Mouse (Mus musculus) spleen, adult 2 months (tissue): ENCODE results near the gene 3110009E18Rik. TPM values are rescaled to one million over a fixed set of nuclear protein-coding genes. Genes with fewer than 3 reads are reported as not detected.

Experiments used
- DNase-seq, 2 experiments: peaks; one replicate each; pipeline versions ENCODE4 v3.0.0 to v3.0.0-alpha.2; 2012 to 2021; ENCODE audit warnings: low spot score in 2 of 2, low read depth in 1 of 2
- H3K27ac ChIP-seq: fragments of 200-500 bp; 2 replicates; pipeline ENCODE4 v1.5.1; 2012; ENCODE audit warnings: low read length, inconsistent platforms; ENCODE audit not compliant: insufficient read depth
- H3K27me3 ChIP-seq: fragments of 200-500 bp; 2 replicates; pipeline ENCODE4 v1.6.1; 2012; ENCODE audit warnings: mild to moderate bottlenecking, moderate library complexity, low read length, inconsistent platforms; ENCODE audit not compliant: control insufficient read depth, insufficient read depth
- H3K36me3 ChIP-seq: fragments of 200-500 bp; 2 replicates; pipeline ENCODE4 v1.6.1; 2012; ENCODE audit warnings: mild to moderate bottlenecking, low read length, inconsistent platforms; ENCODE audit not compliant: control insufficient read depth, insufficient read depth
- H3K4me1 ChIP-seq: fragments of 200-500 bp; 2 replicates; pipeline ENCODE4 v1.6.1; 2011; ENCODE audit warnings: inconsistent platforms; ENCODE audit not compliant: control insufficient read depth, insufficient read depth, insufficient read length
- H3K4me3 ChIP-seq: fragments of 200-500 bp; 2 replicates; pipeline ENCODE4 v1.5.1; 2011; ENCODE audit warnings: mild to moderate bottlenecking, inconsistent platforms; ENCODE audit not compliant: insufficient read depth, insufficient read length; ENCODE audit errors: extremely low read depth
- CTCF ChIP-seq: fragments of 200-500 bp; IDR thresholded peaks from 2 replicates; pipeline ENCODE4 v1.5.1; 2011; ENCODE audit warnings: mild to moderate bottlenecking, inconsistent platforms; ENCODE audit not compliant: insufficient read depth, insufficient read length, insufficient replicate concordance; ENCODE audit errors: extremely low read depth
- POLR2A ChIP-seq: fragments of 200-500 bp; IDR thresholded peaks from 2 replicates; pipeline ENCODE4 v1.6.1; 2011; ENCODE audit warnings: low read depth, low read length, inconsistent platforms
- WGBS: fragments of 180-500 bp; shearing (Covaris S2); methylation state at CpG from one replicate; pipeline ENCODE4 v1.1.7; 2018; 5-methylcytosine and 5-hydroxymethylcytosine counted together
- polyA plus RNA-seq: library from polyadenylated mRNA; depleted of rRNA; stranded (reverse); fragments of >200 nt; gene quantifications from 2 replicates; pipeline ENCODE4 v1.2.3, GENCODE M21; 2012

Gene 3110009E18Rik
- polyA plus RNA-seq, 1 experiment = 1.4 TPM

GRCm38 (mm10) chr1:120116106-120116505, 4.9 kb upstream of the 3110009E18Rik start:
- H3K36me3 ChIP-seq = peaks cover 17% of the 10 kb centered on the region
- no peak overlapping the region for H3K27ac ChIP-seq
- no peak for TF ChIP-seq POLR2A
- TF ChIP-seq CTCF = no peak
- no peaks in the 10 kb centered on the region; the same call in 1 of the 2 replicates for H3K4me1 ChIP-seq
- DNase-seq = no peak
- no peak overlapping the region for H3K4me3 ChIP-seq
- 91% methylated on average over 11 of the region's 11 CpGs for WGBS
- no peaks in the 10 kb centered on the region for H3K27me3 ChIP-seq

DNA sequence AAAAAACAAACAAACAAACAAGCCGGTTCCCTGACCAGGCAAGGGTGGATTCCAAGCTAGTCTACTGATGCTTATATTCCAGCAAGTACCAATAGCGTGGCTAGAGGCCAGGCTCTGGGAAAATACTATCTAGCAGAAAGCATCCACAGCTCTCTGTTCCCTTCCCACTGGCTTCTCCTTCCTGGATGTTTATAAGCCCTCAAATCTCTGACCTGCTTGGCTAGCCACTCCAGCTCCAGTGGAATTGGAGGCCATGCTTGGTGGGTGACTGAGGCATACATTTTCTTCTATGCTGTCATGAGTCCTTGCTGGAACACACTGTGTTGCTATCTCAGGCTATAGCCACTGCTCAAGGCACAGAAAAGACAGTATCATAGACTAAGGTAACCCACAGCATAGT, 2.1 kb upstream of the 3110009E18Rik start:
- peaks cover 8% of the 10 kb centered on the region; the same call in 1 of the 2 replicates for H3K4me1 ChIP-seq
- H3K36me3 ChIP-seq = peaks cover 17% of the 10 kb centered on the region
- H3K27me3 ChIP-seq = no peaks in the 10 kb centered on the region
- TF ChIP-seq POLR2A (no peak), CTCF (no peak)
- WGBS = 93% methylated on average over 2 of the region's 2 CpGs
- no peak overlapping the region for H3K27ac ChIP-seq
- H3K4me3 ChIP-seq = no peak overlapping the region
- DNase-seq = no peak

GRCm38 (mm10) chr1:120119389-120119788, 1.6 kb upstream of the 3110009E18Rik start:
- Histone ChIP-seq H3K36me3 (peaks cover 15% of the 10 kb centered on the region), H3K27ac (no peak overlapping the region), H3K4me1 (peaks cover 8% of the 10 kb centered on the region; the same call in 1 of the 2 replicates), H3K27me3 (no peaks in the 10 kb centered on the region), H3K4me3 (no peak overlapping the region)
- no peak for DNase-seq
- 89% methylated on average over 4 of the region's 4 CpGs for WGBS
- TF ChIP-seq CTCF (no peak), POLR2A (no peak)

DNA sequence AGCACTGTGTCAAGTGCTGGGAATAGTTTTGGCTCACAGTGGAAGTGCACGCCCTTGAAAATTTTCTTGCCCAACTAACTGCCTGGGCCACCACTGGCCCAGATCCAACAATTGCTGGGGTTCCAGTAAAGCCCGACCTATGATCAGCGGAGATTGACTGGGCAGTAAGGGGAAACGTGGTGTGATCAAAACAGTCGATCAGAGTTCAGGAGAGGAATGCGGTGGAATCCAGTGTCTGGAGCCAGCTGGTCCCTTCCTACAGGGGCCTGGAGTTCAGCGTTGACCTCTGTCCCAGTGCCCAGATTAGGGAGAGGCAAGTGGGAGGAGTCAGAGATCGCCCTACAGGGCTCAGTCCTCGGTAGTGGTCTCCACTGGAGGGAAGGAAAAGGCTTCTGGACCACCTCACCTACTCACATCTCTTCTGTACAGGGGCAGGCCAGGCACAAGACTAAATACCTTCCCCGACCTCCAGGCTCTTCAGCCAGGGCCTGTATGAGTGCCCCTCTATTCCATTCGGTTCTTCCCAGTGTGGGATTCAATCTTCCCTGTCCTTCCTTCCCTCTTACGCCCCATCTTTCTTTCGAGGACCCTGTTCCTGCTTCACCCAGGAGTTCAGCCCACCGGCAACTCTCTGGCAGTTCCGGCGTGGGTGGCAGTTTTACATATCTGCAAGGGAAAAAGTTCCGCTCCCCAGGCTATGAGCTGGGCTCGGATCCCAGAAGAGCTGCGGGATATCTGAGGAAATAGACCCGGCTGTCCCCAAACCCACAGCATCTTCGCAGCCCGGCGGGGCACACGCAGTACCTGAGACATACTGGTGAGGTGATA, 632 bp upstream of the 3110009E18Rik start:
- DNase-seq = no peak
- Histone ChIP-seq H3K36me3 (peaks cover 7% of the 10 kb centered on the region), H3K27me3 (no peaks in the 10 kb centered on the region), H3K4me1 (peaks cover 8% of the 10 kb centered on the region; the same call in 1 of the 2 replicates), H3K4me3 (peak overlapping the region; percentile 87), H3K27ac (peak overlapping the region; percentile 84)
- 11% methylated on average over 24 of the region's 24 CpGs for WGBS
- TF ChIP-seq POLR2A (no peak; the same call in 1 of the 2 replicates), CTCF (no peak)

GRCm38 (mm10) chr1:120121930-120122530, 1.0 kb downstream of the 3110009E18Rik start:
- Histone ChIP-seq H3K4me3 (peak overlapping the region; percentile 87; the same call in 1 of the 2 replicates), H3K4me1 (peaks cover 8% of the 10 kb centered on the region; the same call in 1 of the 2 replicates), H3K27ac (peak overlapping the region; percentile 87; the same call in 1 of the 2 replicates), H3K27me3 (no peaks in the 10 kb centered on the region), H3K36me3 (no peaks in the 10 kb centered on the region)
- 50% methylated on average over 9 of the region's 9 CpGs for WGBS
- no peak for DNase-seq
- TF ChIP-seq CTCF (no peak), POLR2A (no peak)

DNA sequence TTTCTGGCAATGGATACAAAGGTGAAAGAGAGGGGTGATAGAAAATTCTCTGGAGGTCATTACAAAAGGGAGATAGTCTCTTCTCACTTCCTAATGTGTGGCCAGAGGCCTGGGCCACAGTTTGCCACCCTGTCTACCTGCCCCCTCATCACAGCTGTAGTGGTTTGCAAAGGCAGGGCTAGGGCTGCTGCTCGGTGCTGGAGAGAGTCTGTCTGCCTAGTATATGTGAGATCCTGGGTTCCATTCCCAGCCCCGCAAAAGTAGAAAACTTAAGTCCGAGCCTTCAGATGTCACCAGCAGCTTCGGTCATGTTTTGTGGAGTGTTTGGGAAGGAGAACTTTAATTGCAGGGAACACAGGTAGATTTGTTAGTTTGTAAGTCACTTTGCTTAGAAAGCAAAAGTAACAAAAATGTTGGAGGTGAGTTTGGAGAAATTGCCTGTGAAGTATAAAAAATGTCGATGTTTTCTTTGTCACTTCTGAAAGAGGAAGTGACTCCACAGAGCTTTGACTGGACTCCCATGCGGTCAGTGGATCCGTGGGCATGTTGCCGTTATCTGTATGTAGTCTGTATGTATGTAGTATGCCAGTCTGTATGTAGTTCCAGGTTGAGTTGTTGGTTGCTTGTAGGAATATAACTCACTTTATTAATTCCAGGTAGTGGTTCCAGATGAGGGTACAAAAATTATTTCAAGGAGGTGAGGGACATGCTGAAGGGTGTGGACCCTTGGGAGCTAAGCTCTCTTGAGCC, 1.8 kb downstream of the 3110009E18Rik start:
- H3K4me3 ChIP-seq = no peak overlapping the region
- TF ChIP-seq POLR2A = no peak
- no peak for TF ChIP-seq CTCF
- DNase-seq = no peak
- H3K27ac ChIP-seq = 0 out of 2 replicates have a peak overlapping the region, but pooled peaks have one; percentile 3
- WGBS = 66% methylated on average over 8 of the region's 8 CpGs
- H3K36me3 ChIP-seq = no peaks in the 10 kb centered on the region
- H3K4me1 ChIP-seq = peaks cover 8% of the 10 kb centered on the region; the same call in 1 of the 2 replicates
- no peaks in the 10 kb centered on the region for H3K27me3 ChIP-seq
